Mouse (Mus musculus) adrenal gland, adult 10 weeks (tissue): Measurements from ENCODE around the gene Tsga13. TPM values are rescaled to one million over a fixed set of nuclear protein-coding genes. Genes with fewer than 3 reads are reported as not detected.

Experiments
- polyA plus RNA-seq: library from polyadenylated mRNA; stranded (reverse); fragments of 350-450 nt; fragmentation: Illumina TruSeq; extraction: RNeasy Lipid Tissue Mini Kit (QIAGEN cat#74804); gene quantifications from one replicate; pipeline ENCODE4 v1.2.3, GENCODE M21; 2014; ENCODE audit warnings: low read depth, low replicate concordance

The Tsga13 gene
- polyA plus RNA-seq = not detected

GRCm38 (mm10) chr6:30915473-30915872 is at the start of gene Tsga13:
Gene Tsga13 (minus strand): TSS chr6:30915573.

GRCm38 (mm10) chr6:30958736-30959540 is 43.6 kb upstream of the Tsga13 start, which contains the start of gene Klf14:
Gene Klf14 (minus strand): TSS chr6:30959078.

GRCm38 (mm10) chr6:30896195-30896985 is 19.0 kb downstream of the Tsga13 start, which contains the start of gene Copg2:
Gene Copg2 (minus strand): TSS chr6:30896794.

Other genes with a start within 250 kb of the Tsga13 start
- gene Cep41, start 221.8 kb downstream of the Tsga13 start, polyA plus RNA-seq = 12.5 TPM
- gene Mest, start 192.0 kb downstream of the Tsga13 start, polyA plus RNA-seq = 65.2 TPM
- gene Copg2, start 18.8 kb downstream of the Tsga13 start, polyA plus RNA-seq = 100 TPM
- gene Klf14, start 43.5 kb upstream of the Tsga13 start, polyA plus RNA-seq = not detected